Mouse (Mus musculus): ENCODE data around the gene Pgam5. TPM values are rescaled to one million over a fixed set of nuclear protein-coding genes. Genes with fewer than 3 reads are reported as not detected.
A peak's percentile ranks its signal among the peaks of the same experiment; 100 is the strongest.

Gene Pgam5
- polyA plus RNA-seq, 1 experiment from 2014 or later = 57.5 TPM

- WGBS = 72% methylated on average over 2 of the region's 2 CpGs
- no peak for ATAC-seq (ENCODE audit: borderline replicate concordance, extremely low read depth, low FRiP score, low TSS enrichment)
- no peak overlapping the region for H3K4me2 ChIP-seq
- no peaks in the 10 kb centered on the region for H3K36me3 ChIP-seq
- H3K4me3 ChIP-seq = no peak overlapping the region
- no peak overlapping the region for H3K27ac ChIP-seq
- 0 out of 2 replicates have a peak, but pooled peaks cover 5% of the 10 kb centered on the region for H3K27me3 ChIP-seq
- no peak overlapping the region for H3K9ac ChIP-seq
- H3K4me1 ChIP-seq = peaks cover 7% of the 10 kb centered on the region
- no peaks in the 10 kb centered on the region for H3K9me3 ChIP-seq
Measured at GRCm38 (mm10) chr5:110281984-110282383, 12.3 kb upstream of the Pgam5 start.

- Histone ChIP-seq H3K9ac (no peak overlapping the region), H3K4me1 (no peaks in the 10 kb centered on the region), H3K4me3 (no peak overlapping the region), H3K4me2 (no peak overlapping the region), H3K9me3 (no peaks in the 10 kb centered on the region), H3K27ac (no peak overlapping the region), H3K27me3 (no peaks in the 10 kb centered on the region), H3K36me3 (no peaks in the 10 kb centered on the region)
- 80% methylated on average over 1 of the region's 1 CpGs for WGBS
- 0 out of 2 replicates have a peak, but pooled peaks have one; percentile 31 for ATAC-seq (ENCODE audit: borderline replicate concordance, extremely low read depth, low FRiP score, low TSS enrichment)
Measured at GRCm38 (mm10) chr5:110276910-110277309, 7.2 kb upstream of the Pgam5 start.

- no peaks in the 10 kb centered on the region for H3K36me3 ChIP-seq
- WGBS = 61% methylated on average over 2 of the region's 2 CpGs
Measured at GRCm38 (mm10) chr5:110276391-110276790, 6.7 kb upstream of the Pgam5 start.

GRCm38 (mm10) chr5:110274846-110275245 is 5.1 kb upstream of the Pgam5 start:
- 58% methylated on average over 2 of the region's 2 CpGs for WGBS
- H3K9me3 ChIP-seq = no peaks in the 10 kb centered on the region
- H3K36me3 ChIP-seq = no peaks in the 10 kb centered on the region
- H3K4me3 ChIP-seq = no peak overlapping the region
- ATAC-seq (ENCODE audit: borderline replicate concordance, extremely low read depth, low FRiP score, low TSS enrichment) = no peak
- H3K27ac ChIP-seq = no peak overlapping the region
- H3K9ac ChIP-seq = no peak overlapping the region
- no peak overlapping the region for H3K4me2 ChIP-seq
- H3K4me1 ChIP-seq = no peaks in the 10 kb centered on the region
- H3K27me3 ChIP-seq = no peaks in the 10 kb centered on the region

More at GRCm38 (mm10) chr5:110276391-110276790, 6.7 kb upstream of the Pgam5 start:
- H3K9ac ChIP-seq = no peak overlapping the region
- no peak overlapping the region for H3K27ac ChIP-seq
- ATAC-seq (ENCODE audit: borderline replicate concordance, extremely low read depth, low FRiP score, low TSS enrichment) = no peak
- H3K27me3 ChIP-seq = no peaks in the 10 kb centered on the region
- no peaks in the 10 kb centered on the region for H3K4me1 ChIP-seq
- H3K4me3 ChIP-seq = no peak overlapping the region
- H3K9me3 ChIP-seq = no peaks in the 10 kb centered on the region
- H3K4me2 ChIP-seq = no peak overlapping the region

- H3K4me1 ChIP-seq = no peaks in the 10 kb centered on the region
- no peak overlapping the region for H3K4me3 ChIP-seq
- no peaks in the 10 kb centered on the region for H3K9me3 ChIP-seq
- no peak overlapping the region for H3K27ac ChIP-seq
- ATAC-seq (ENCODE audit: borderline replicate concordance, extremely low read depth, low FRiP score, low TSS enrichment) = no peak
- no peaks in the 10 kb centered on the region for H3K36me3 ChIP-seq
- 78% methylated on average over 4 of the region's 4 CpGs for WGBS
- H3K4me2 ChIP-seq = no peak overlapping the region
- no peaks in the 10 kb centered on the region for H3K27me3 ChIP-seq
- H3K9ac ChIP-seq = no peak overlapping the region
Measured at GRCm38 (mm10) chr5:110274147-110274546, 4.4 kb upstream of the Pgam5 start.

- no peaks in the 10 kb centered on the region for H3K27me3 ChIP-seq
- H3K9me3 ChIP-seq = no peaks in the 10 kb centered on the region
- no peak for ATAC-seq (ENCODE audit: borderline replicate concordance, extremely low read depth, low FRiP score, low TSS enrichment)
- no peak overlapping the region for H3K9ac ChIP-seq
- peaks cover 17% of the 10 kb centered on the region for H3K36me3 ChIP-seq
- peak overlapping the region; percentile 33; the same call in 1 of the 2 replicates for H3K4me2 ChIP-seq
- no peak overlapping the region; the same call in 1 of the 2 replicates for H3K4me3 ChIP-seq
- H3K27ac ChIP-seq = no peak overlapping the region
- peaks cover 6% of the 10 kb centered on the region for H3K4me1 ChIP-seq
- 89% methylated on average over 6 of the region's 6 CpGs for WGBS
Measured at GRCm38 (mm10) chr5:110270242-110270641, 529 bp upstream of the Pgam5 start.

GRCm38 (mm10) chr5:110266941-110267340 is 2.8 kb downstream of the Pgam5 start:
- ATAC-seq (ENCODE audit: borderline replicate concordance, extremely low read depth, low FRiP score, low TSS enrichment) = no peak
- H3K9ac ChIP-seq = no peak overlapping the region
- peaks cover 6% of the 10 kb centered on the region for H3K4me1 ChIP-seq
- WGBS = 82% methylated on average over 4 of the region's 4 CpGs
- no peaks in the 10 kb centered on the region for H3K27me3 ChIP-seq
- H3K9me3 ChIP-seq = no peaks in the 10 kb centered on the region
- H3K27ac ChIP-seq = no peak overlapping the region
- H3K36me3 ChIP-seq = peaks cover 30% of the 10 kb centered on the region
- H3K4me3 ChIP-seq = no peak overlapping the region
- H3K4me2 ChIP-seq = no peak overlapping the region

GRCm38 (mm10) chr5:110244091-110244490 is 25.6 kb downstream of the Pgam5 start:
- ATAC-seq (ENCODE audit: borderline replicate concordance, extremely low read depth, low FRiP score, low TSS enrichment) = no peak
- no peaks in the 10 kb centered on the region for H3K9me3 ChIP-seq
- H3K4me1 ChIP-seq = no peaks in the 10 kb centered on the region
- peaks cover 76% of the 10 kb centered on the region for H3K36me3 ChIP-seq
- no peak overlapping the region for H3K9ac ChIP-seq
- H3K4me2 ChIP-seq = no peak overlapping the region
- no peak overlapping the region for H3K27ac ChIP-seq
- H3K27me3 ChIP-seq = no peaks in the 10 kb centered on the region
- 68% methylated on average over 2 of the region's 2 CpGs for WGBS
- no peak overlapping the region for H3K4me3 ChIP-seq

- no peaks in the 10 kb centered on the region for H3K27me3 ChIP-seq
- H3K4me1 ChIP-seq = peaks cover 14% of the 10 kb centered on the region
- H3K27ac ChIP-seq = no peak overlapping the region
- ATAC-seq (ENCODE audit: borderline replicate concordance, extremely low read depth, low FRiP score, low TSS enrichment) = no peak
- no peak overlapping the region for H3K9ac ChIP-seq
- H3K36me3 ChIP-seq = peaks cover 31% of the 10 kb centered on the region
- WGBS = 65% methylated on average over 6 of the region's 6 CpGs
- H3K4me2 ChIP-seq = peak overlapping the region; percentile 76; the same call in 1 of the 2 replicates
- H3K4me3 ChIP-seq = no peak overlapping the region; the same call in 1 of the 2 replicates
- H3K9me3 ChIP-seq = no peaks in the 10 kb centered on the region
Measured at GRCm38 (mm10) chr5:110232346-110232745, 37.4 kb downstream of the Pgam5 start.

- Histone ChIP-seq H3K36me3 (peaks cover 28% of the 10 kb centered on the region), H3K4me1 (peaks cover 14% of the 10 kb centered on the region), H3K27me3 (no peaks in the 10 kb centered on the region), H3K27ac (no peak overlapping the region), H3K4me2 (peak overlapping the region; percentile 76), H3K9me3 (no peaks in the 10 kb centered on the region), H3K4me3 (peak overlapping the region; percentile 89), H3K9ac (peak overlapping the region; percentile 91)
- 39% methylated on average over 13 of the region's 13 CpGs for WGBS
- no peak for ATAC-seq (ENCODE audit: borderline replicate concordance, extremely low read depth, low FRiP score, low TSS enrichment)
Measured at GRCm38 (mm10) chr5:110231638-110232037, 38.1 kb downstream of the Pgam5 start.

- H3K9ac ChIP-seq = peak within 1 kb of the TSS; percentile 91
- no peaks in the 10 kb centered on the region for H3K9me3 ChIP-seq
- no peaks in the 10 kb centered on the region for H3K27me3 ChIP-seq
- H3K4me2 ChIP-seq = peak within 1 kb of the TSS; percentile 76
- peak; percentile 96 for ATAC-seq (ENCODE audit: borderline replicate concordance, extremely low read depth, low FRiP score, low TSS enrichment)
- peaks cover 20% of the 10 kb centered on the region; the same call in 1 of the 2 replicates for H3K36me3 ChIP-seq
- H3K27ac ChIP-seq = peak within 1 kb of the TSS; percentile 97
- H3K4me3 ChIP-seq = peak within 1 kb of the TSS; percentile 89
- under 1% methylated on average over 62 of the region's 81 CpGs for WGBS
- H3K4me1 ChIP-seq = peaks cover 14% of the 10 kb centered on the region
Measured at GRCm38 (mm10) chr5:110230780-110231461, 38.8 kb downstream of the Pgam5 start, which contains the start of gene Ankle2. TSS of gene Ankle2 (plus strand) at chr5:110231004.

- Histone ChIP-seq H3K4me2 (peak overlapping the region; percentile 76), H3K27me3 (no peaks in the 10 kb centered on the region), H3K4me1 (peaks cover 14% of the 10 kb centered on the region), H3K36me3 (peaks cover 17% of the 10 kb centered on the region; the same call in 1 of the 2 replicates), H3K9ac (peak overlapping the region; percentile 91), H3K27ac (peak overlapping the region; percentile 97), H3K4me3 (peak overlapping the region; percentile 89), H3K9me3 (no peaks in the 10 kb centered on the region)
- 3% methylated on average over 8 of the region's 8 CpGs for WGBS
- no peak for ATAC-seq (ENCODE audit: borderline replicate concordance, extremely low read depth, low FRiP score, low TSS enrichment)
Measured at GRCm38 (mm10) chr5:110230401-110230779, 39.3 kb downstream of the Pgam5 start.
